Comparison of ENCODE assay signal across 8 mouse cellular contexts in genomic region chr2:180963956-180964355, GRCm38 (mm10). TPM values are rescaled to one million over a fixed set of nuclear protein-coding genes. Genes with fewer than 3 reads are reported as not detected.
DNase-seq lines count a peak whose midpoint lies in the region; ATAC-seq lines count a peak whose summit lies in the region.

No protein-coding gene starts in this region.

- no peak overlapping the region for H3K4me2 ChIP-seq in neural tube, embryonic 15.5 days

- no peak for ATAC-seq in neural tube, embryonic 15.5 days (ENCODE audit: low FRiP score)
- ATAC-seq in frontal cortex, adult (ENCODE audit: low TSS enrichment): peak; percentile 56; the same call in 1 of the 2 replicates

- peak; percentile 78 for DNase-seq in neural tube, embryonic 10.5 days (ENCODE audit: extremely low spot score, low spot score)
- DNase-seq in cerebellum, adult 18-20 months: peak; percentile 80 to 86
- peak; percentile 84 for DNase-seq in induced T-regulatory cell, adult 2 months (ENCODE audit: low read depth)
- DNase-seq in left cerebral cortex, postnatal 4 days: peak; percentile 81
- DNase-seq in ovary, postnatal 14 days (ENCODE audit: low spot score): peak; percentile 49
- peak; percentile 57 for DNase-seq in thymus, postnatal 0 days (ENCODE audit: low spot score)

- H3K4me3 ChIP-seq in neural tube, embryonic 15.5 days (replicated peaks): no peak overlapping the region

- H3K36me3 ChIP-seq in neural tube, embryonic 15.5 days: 0 out of 2 replicates have a peak, but pooled peaks cover under 1% of the 10 kb centered on the region

- no peaks in the 10 kb centered on the region for H3K27me3 ChIP-seq in neural tube, embryonic 15.5 days (replicated peaks)

- peaks cover 21% of the 10 kb centered on the region for H3K4me1 ChIP-seq in neural tube, embryonic 15.5 days

- intact Hi-C loops in left cerebral cortex, postnatal 4 days (cut with DNase I): loop anchor here (5.0 kb wide), 1 partner anchor 37 kb away; the partner anchor contains the start of gene Birc7

- no peak overlapping the region for H3K9ac ChIP-seq in neural tube, embryonic 15.5 days (replicated peaks)

- WGBS in neural tube, embryonic 15.5 days: 6% methylated on average over 5 of the region's 5 CpGs

- H3K27ac ChIP-seq in neural tube, embryonic 15.5 days (replicated peaks): no peak overlapping the region

- no peaks in the 10 kb centered on the region for H3K9me3 ChIP-seq in neural tube, embryonic 15.5 days (replicated peaks)

RNA-seq across cellular contexts. Expression of gene Arfgap1, which starts 3.1 kb away (rescaled TPM):
- 114 and 124 TPM in 2 replicates for polyA plus RNA-seq in neural tube, embryonic 15.5 days (2015; fragmentation: Nextera tagmentation; extraction: Ambion mirVana)
- 100 to 1,000 TPM; 103 to 119 TPM for total RNA-seq in left cerebral cortex, postnatal 4 days (2021)
- 52.0 and 66.6 TPM in 2 replicates for polyA plus RNA-seq in thymus, postnatal 0 days (2015; fragmentation: Nextera tagmentation; extraction: Ambion mirVana)

RNA-seq across cellular contexts. Expression of gene Nkain4, which starts 9.5 kb away (rescaled TPM):
- polyA plus RNA-seq in neural tube, embryonic 15.5 days (2015; fragmentation: Nextera tagmentation; extraction: Ambion mirVana): 89.0 and 91.1 TPM in 2 replicates
- total RNA-seq in left cerebral cortex, postnatal 4 days (2021): 10 to 100 TPM; 31.0 to 33.5 TPM
- polyA plus RNA-seq in thymus, postnatal 0 days (2015; fragmentation: Nextera tagmentation; extraction: Ambion mirVana): 28.0 and 30.0 TPM in 2 replicates

RNA-seq across cellular contexts. Expression of gene Col20a1, which starts 22.4 kb away (rescaled TPM):
- polyA plus RNA-seq in neural tube, embryonic 15.5 days (2015; fragmentation: Nextera tagmentation; extraction: Ambion mirVana): 0.14 and 0.67 TPM in 2 replicates
- under 1 TPM; 0.50 to 0.87 TPM for total RNA-seq in left cerebral cortex, postnatal 4 days (2021)
- 0.14 and 0.57 TPM in 2 replicates for polyA plus RNA-seq in thymus, postnatal 0 days (2015; fragmentation: Nextera tagmentation; extraction: Ambion mirVana)

RNA-seq across cellular contexts. Expression of gene Birc7, which starts 35.1 kb away (rescaled TPM):
- 0.20 TPM in 1 of 2 replicates, not detected in the other for polyA plus RNA-seq in neural tube, embryonic 15.5 days (2015; fragmentation: Nextera tagmentation; extraction: Ambion mirVana)
- not detected for total RNA-seq in left cerebral cortex, postnatal 4 days (2021)
- polyA plus RNA-seq in thymus, postnatal 0 days (2015; fragmentation: Nextera tagmentation; extraction: Ambion mirVana): 0.30 and 0.40 TPM in 2 replicates

RNA-seq across cellular contexts. Expression of gene Ythdf1, which starts 43.2 kb away (rescaled TPM):
- 48.2 and 50.0 TPM in 2 replicates for polyA plus RNA-seq in neural tube, embryonic 15.5 days (2015; fragmentation: Nextera tagmentation; extraction: Ambion mirVana)
- 10 to 100 TPM; 54.8 to 66.4 TPM for total RNA-seq in left cerebral cortex, postnatal 4 days (2021)
- 52.6 and 53.9 TPM in 2 replicates for polyA plus RNA-seq in thymus, postnatal 0 days (2015; fragmentation: Nextera tagmentation; extraction: Ambion mirVana)
